Mouse (Mus musculus) kidney, postnatal 14 days (tissue): ENCODE measurements around the gene Dcaf4.

Experiments
- DNase-seq: peaks from one replicate; pipeline ENCODE4 v3.0.0; 2022; ENCODE audit warnings: mixed read lengths

Gene Dcaf4

DNA sequence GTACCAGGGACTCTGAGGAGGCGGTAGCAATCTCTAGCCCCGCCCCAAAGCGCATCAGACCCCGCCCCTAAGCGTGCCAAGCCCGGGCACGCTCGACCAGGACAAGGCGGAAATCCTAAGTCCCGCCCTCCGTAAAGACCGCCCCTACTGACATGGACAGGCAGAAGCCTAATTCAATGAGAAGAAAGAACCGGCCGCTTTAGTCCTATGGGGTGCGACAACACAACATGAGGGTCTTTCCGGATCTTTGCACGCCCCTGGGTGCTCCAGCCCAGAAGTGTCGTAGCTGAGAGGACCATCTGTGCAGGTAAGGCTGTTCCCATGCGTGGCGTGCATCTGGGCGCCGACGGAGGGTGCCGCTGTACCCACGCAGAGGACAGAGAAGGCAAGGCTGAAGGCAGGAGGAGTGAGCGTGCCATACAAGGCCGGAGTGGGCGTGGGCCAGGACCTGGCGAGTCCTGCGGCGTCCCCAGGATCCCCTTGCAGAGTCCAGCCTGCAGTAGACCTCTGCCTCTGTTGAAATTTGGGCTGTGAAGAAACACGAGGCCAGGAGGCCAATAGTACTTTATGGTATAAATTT lies at the start of gene Dcaf4:
Gene Dcaf4 (plus strand): TSS at position 156 of the 580 bp plus-strand sequence.
- peak; percentile 98 for DNase-seq

DNA sequence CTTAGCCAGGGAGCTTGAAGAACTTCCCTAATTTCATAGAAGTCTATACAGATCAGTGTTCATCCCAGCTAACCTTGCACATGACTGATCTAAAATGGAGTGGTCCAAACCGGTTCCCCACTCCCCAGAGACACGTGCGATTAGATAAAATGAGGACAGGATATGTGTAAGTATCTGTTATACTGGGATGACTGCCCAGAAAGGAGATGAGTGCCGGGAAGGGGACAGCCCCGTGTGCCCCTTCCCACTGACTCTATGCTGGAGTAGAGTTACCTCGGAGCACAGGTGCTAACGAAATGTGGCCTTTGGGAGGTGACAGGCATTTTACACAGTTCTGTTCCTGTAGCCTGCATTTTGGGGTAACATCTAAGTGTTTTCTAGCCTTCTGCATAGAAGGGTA lies 48.5 kb upstream of the Dcaf4 start:
- no peak for DNase-seq

DNA sequence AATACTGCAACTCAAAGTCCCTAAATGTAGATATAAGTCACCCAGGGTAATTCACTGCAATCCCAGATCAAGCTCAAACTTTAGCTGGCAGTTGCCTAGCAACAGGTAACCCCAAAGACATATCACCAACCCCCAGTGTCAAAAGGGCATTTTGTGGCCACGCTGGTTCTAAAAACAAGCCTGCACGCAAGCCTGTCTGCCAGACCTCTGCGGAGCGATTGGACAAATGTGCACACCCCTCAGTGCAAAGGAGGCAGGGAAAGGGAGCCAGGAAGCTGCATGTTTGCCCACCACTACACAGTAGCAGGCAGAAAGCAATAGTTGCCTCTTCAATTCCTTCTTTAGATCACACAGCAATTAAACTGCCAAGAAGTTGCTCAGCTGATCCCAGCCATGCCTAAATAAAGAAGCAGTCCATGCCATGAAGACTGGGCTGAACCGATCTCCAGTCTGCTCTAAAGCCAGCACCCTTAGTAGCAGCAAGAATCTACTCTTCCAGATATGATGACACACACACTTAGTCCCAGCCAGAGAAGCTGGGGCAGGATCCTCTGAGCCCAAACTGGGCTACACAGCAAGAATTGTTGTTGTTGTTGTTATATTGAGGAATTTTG lies 46.2 kb upstream of the Dcaf4 start:
- no peak for DNase-seq

DNA sequence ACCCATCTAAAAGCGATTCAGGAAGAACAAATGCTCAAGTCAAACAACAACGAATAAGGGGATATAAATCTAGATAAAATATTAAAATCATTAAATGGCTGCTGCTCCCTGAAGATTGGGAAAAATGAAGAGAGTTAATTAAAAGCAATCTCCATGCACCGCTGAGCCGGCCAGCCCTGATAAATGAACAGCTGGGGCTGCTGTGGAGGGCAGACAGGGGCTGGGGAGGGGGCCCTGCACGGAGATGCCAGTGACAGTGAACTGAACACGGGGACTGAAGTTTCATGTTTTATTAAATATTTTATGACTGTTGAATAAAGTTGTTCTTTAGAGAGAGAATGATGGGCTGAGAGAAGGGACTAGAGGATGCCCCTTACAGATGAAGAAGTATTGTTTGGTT lies 44.8 kb upstream of the Dcaf4 start:
- no peak for DNase-seq

- DNase-seq: no peak
Observed at GRCm38 (mm10) chr12:83476277-83476676, 44.0 kb upstream of the Dcaf4 start.

GRCm38 (mm10) chr12:83479140-83479539 lies 41.1 kb upstream of the Dcaf4 start:
- no peak for DNase-seq

GRCm38 (mm10) chr12:83479818-83480401 lies 40.4 kb upstream of the Dcaf4 start:
- no peak for DNase-seq

- no peak for DNase-seq
Observed at GRCm38 (mm10) chr12:83481439-83481838, 38.8 kb upstream of the Dcaf4 start.

- no peak for DNase-seq
Observed at GRCm38 (mm10) chr12:83483653-83484052, 36.6 kb upstream of the Dcaf4 start.

DNA sequence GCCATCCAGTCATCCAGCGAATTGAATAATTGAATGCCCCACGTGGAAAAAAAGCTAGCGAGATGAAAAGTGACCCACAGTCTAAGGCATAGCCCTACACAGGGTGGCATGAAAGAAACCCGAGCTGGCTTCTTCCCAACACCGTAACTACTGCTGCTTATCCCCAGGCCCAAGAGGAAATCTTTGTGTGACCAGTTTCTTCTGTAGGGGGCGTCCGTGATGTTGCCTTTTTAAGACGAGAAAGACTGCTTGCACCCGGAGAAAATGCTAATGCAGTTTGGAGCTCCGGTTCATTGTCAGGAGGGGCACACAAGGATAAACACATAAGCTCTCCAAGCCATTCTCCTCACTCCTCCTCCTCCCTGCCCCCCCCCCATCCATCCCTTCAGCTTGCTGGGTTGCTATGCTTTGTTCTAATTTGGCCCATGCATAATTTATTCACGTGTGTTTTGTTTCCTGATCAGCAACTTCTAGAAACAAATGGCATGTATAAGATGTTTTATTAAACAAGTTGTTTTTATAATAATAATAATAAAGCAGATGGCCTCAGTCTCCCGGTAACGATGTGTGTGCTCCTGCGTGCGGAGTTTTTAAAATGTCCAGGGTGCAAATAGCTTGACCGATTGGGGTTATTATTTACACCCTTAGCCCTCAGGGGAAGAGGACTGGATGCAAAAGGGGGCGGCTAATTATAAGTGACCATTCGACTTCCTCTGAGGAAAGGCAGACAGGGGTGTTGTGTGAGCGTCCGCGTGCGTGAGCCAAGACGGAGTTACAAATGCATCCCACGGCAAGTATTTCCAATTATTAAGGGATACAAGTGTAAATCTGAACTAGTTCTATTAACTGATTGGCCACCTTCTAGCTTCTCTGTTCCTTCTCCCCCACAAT lies 35.2 kb upstream of the Dcaf4 start:
- DNase-seq: no peak

DNA sequence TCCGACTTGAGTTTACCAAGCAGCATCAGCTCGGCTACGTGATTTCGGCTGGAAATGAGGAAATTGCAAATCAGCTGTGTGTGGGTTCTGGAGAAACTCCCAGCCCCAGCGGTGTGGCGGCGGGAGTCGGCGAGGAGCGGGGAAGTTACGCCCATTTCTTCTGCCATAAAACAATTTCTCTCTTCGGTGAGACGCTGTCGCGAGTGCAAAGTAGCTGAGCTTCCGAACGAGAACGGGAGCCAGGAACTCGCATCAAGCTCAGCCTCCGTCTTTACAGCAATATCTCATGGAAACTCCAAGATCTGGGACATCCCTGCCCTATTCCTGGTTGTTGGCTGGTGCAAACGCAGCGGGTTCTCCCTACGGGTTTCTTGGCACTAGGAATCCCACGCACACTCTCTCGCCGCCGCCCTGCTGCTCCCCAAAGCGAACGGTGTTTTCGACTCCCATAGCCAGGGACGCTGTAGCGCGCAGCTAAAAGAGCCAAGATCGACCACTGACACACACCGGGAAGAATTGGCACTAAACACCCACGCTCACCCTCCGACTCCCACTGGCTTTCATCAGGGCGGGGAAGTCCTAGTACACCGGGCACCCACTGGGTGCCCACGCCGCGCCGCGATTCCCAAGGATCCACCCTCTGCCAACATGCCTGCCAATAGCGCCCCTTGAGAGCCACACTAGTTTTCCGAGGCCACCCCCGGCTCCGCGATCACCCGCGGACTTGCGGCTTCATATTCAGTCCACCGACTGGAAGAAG lies 34.2 kb upstream of the Dcaf4 start:
- peak; percentile 29 for DNase-seq

DNA sequence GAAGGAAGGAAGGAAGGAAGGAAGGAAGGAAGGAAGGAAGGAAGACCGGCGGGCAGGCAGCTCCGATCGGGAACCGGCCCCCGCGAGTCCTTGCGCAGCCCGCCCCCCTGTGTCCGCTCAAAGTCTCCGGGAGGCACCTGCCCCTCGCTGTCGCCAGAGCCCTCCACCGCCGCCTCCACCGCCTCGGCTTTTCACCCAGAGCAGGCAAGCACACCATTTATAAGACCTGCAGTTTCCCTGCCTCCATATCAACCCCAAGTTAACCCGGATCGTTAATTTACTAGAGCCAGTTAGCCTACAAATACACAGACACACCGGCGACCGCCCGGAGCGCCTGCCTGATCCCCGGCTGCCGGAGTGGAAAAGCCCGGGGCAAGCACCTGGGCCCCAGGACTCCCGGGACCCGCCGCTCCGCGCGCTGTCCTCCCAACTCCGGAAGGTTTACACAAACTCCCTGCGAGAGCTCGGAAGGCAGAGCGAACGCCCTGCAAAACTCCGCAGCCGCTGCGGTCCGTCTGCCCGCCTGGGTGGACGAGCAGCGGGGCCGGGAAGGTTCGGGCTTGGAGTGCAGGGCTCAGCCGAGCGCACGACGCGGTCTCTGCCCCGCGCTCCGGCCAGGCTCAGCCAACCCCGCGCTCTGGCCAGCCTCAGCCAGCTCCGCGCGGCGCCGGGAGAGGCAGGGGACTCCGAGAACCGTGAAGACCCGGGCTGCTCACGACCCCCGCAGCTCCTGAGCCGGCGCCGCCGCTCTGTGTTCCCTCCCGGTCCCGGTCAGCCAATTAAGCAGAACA lies 33.4 kb upstream of the Dcaf4 start:
- peak; percentile 63 for DNase-seq

DNA sequence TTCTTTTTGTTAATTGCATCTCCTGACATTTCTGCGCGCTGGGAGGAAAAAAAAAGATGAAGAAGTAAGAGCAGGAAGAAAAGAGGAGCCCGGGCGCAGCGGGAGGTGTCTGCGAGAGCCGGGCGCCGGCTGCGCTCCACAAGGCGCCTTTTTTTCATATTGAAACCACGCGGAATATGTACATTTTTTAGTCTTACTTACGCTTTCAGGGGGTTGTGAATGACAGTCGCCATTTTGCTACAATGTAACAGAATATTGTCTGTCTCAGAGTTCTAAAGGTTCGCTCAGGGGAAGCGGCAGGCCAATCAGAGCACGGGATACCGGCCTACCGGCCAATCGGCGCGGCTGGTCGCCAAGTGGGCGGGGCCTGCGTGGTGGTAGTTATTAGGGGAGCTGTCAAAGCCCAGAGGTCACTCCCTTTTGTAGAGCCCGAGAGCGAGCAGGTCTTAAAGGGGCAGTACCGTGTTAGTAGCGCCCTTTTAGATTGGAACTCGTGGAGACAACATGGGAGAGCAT lies 32.7 kb upstream of the Dcaf4 start, which contains the start of gene Dpf3:
Gene Dpf3 (minus strand): TSS at position 241 of the 516 bp plus-strand sequence.
- peak; percentile 99 for DNase-seq

GRCm38 (mm10) chr12:83488211-83488941 lies 31.9 kb upstream of the Dcaf4 start:
- peak; percentile 34 for DNase-seq

DNA sequence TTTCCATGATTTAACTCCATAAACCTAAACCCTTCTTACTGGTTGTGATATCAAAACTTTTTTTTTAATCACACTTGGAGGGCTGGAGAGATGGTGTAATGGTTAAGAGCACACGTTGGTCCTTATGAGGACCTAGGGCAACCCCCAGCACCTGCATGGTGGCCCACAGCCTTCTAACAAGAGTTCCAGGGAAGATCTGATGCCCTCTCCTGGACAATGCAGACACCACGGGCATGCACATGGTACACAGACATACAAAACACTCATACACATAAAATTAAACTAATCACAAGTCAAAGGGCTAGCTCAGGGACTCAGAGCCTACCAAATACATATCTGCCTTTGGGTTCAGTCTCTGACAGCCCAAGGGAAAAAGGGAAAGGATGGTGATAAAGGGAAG lies 30.5 kb upstream of the Dcaf4 start:
- DNase-seq: no peak

- DNase-seq: no peak
Observed at GRCm38 (mm10) chr12:83491609-83492008, 28.7 kb upstream of the Dcaf4 start.

DNA sequence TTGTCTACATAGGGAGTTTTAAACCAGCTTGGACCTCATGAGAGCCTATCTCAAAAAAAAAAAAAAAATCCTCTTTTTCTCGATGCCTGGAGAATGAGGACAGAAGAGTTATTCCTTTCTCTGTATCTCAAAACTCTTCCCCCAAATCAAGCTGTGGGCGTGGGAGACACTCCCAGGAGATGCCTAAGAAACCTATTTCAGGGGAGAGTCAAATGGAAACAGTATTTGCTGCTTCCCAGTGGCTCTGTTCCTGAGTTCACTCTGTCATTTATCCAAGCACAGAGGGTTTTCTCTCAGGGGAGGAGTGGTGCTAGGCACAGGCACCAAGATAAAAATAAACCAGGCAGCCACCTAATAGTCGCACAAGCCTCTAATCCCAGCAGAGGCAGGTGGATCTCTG lies 27.5 kb upstream of the Dcaf4 start:
- DNase-seq: no peak

DNA sequence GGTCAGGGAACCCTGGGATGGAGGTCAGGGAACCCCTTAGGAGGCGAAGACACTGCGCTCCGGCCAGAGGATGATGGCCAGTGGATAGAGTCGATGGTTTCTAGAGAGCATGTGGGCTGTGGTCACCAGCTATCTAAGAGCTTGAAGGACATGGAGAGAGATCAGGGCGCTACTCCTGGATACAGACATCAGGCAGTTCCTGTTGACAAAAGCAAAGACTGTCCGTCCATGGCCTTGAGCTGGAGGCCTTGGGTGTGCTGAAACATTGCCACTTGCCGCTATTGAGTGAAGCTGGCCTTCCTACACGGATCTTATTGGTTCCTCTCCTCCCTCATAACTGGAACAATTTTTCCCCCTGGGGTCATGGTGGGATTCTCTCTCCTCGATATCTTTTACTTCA lies 26.1 kb upstream of the Dcaf4 start:
- no peak for DNase-seq

- DNase-seq: no peak
Observed at GRCm38 (mm10) chr12:83495248-83495960, 24.9 kb upstream of the Dcaf4 start.

GRCm38 (mm10) chr12:83495961-83496282 lies 24.3 kb upstream of the Dcaf4 start:
- DNase-seq: peak; percentile 16
